Mouse (Mus musculus) A20 (cell line): Measurements from ENCODE around the gene Acvrl1.

Source experiments
- DNase-seq: peaks from one replicate; pipeline ENCODE4 v3.0.0-alpha.2; 2011; ENCODE audit warnings: low read depth, low spot score

Gene Acvrl1

GRCm38 (mm10) chr15:101142672-101143071 is 14.3 kb downstream of the Acvrl1 start:
- DNase-seq = no peak

- DNase-seq = no peak
These were observed 15.2 kb downstream of the Acvrl1 start for GRCm38 (mm10) chr15:101143494-101143893.

- DNase-seq = no peak
These were observed 15.9 kb downstream of the Acvrl1 start for GRCm38 (mm10) chr15:101144176-101144575.

GRCm38 (mm10) chr15:101144779-101145178 is 16.5 kb downstream of the Acvrl1 start:
- peak; percentile 18 for DNase-seq

GRCm38 (mm10) chr15:101145424-101146099 is 17.2 kb downstream of the Acvrl1 start:
- DNase-seq = peak; percentile 88

GRCm38 (mm10) chr15:101146100-101146965 is 18.0 kb downstream of the Acvrl1 start:
- DNase-seq = no peak

GRCm38 (mm10) chr15:101147115-101147909 is 19.0 kb downstream of the Acvrl1 start:
- DNase-seq = no peak

DNA sequence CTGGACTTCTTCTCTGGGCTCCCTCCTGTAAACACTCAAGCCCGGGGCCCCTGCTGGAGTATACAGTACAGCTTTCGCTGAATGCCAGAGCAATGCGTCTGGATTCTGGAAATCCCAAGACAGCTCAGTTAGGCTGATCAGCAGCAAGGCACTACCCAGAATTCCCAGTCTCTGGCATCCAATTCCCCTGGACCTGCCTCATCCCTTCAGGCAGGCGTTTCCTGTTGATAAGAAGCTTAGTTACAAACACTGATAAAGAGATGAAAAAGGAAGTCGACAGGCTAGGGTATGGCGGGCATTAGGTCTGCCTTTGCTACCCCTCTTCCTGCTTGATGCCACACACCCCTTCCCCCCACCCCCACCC is 19.6 kb downstream of the Acvrl1 start:
- DNase-seq = no peak

GRCm38 (mm10) chr15:101148604-101149003 is 20.3 kb downstream of the Acvrl1 start:
- DNase-seq = peak; percentile 65

GRCm38 (mm10) chr15:101151409-101152261 is 23.3 kb downstream of the Acvrl1 start:
- DNase-seq = no peak

GRCm38 (mm10) chr15:101154700-101155616 is 26.6 kb downstream of the Acvrl1 start:
- peak; percentile 60 for DNase-seq

- DNase-seq = no peak
These were observed 31.8 kb downstream of the Acvrl1 start for GRCm38 (mm10) chr15:101160128-101160527.

GRCm38 (mm10) chr15:101160591-101160990 is 32.3 kb downstream of the Acvrl1 start:
- no peak for DNase-seq

DNA sequence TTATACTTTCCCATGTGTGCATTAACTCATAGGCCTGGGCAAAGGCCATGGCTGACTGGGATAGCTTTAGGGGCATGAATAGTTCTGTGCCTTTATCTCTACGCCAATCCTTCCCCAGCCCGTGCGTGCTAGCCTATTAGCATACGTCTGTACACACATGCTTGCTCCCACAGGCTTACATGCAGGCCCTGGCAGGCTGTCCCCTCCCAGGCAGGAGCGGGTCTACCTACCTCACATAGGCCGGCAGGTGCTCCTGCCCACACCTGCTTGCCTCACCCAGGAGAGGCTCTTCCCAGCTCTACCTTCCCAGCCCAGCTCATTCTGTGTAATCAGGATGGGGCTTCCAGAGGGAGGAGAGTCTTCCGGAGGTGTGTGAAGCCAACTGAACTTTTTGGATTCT is 33.2 kb downstream of the Acvrl1 start:
- no peak for DNase-seq

GRCm38 (mm10) chr15:101163056-101163458 is 34.7 kb downstream of the Acvrl1 start:
- no peak for DNase-seq

DNA sequence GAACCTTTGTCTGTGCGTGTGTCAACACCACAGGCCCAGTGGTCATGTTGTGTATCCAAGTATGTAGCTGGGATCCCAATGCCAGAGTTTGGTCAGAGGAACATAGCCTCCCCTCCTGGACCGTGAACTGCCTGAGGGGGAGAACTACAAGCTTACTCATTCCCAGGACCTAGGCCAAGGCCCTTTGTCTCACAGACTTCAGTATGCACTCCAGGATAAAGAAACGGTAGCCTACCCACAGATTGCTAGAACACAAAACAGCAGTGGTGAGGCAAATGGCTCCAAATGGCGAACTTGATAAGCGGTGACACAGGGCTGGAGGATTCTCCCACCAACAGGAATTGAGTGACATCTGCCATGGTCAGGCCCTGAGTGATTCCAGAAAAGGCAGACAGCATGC is 35.5 kb downstream of the Acvrl1 start:
- DNase-seq = no peak

DNA sequence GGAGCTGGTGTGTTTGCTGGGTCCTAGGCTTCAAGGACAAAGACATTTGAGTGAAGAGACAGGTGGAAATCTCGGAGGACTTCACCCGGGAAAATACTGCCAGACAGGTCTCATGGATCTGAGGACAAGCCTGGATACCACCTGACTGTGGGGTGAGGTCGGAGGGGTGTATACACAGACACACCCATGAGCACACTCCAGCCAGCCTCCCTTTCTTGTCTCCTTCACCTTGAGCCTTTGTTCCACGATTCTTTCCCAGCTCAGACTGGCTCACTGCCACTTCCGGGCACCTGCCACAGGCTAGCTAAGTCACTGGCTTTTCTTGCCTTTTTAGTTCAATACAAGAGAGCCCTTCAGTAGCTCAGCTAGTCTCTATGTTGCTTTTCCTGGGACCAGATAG is 36.0 kb downstream of the Acvrl1 start:
- no peak for DNase-seq

DNA sequence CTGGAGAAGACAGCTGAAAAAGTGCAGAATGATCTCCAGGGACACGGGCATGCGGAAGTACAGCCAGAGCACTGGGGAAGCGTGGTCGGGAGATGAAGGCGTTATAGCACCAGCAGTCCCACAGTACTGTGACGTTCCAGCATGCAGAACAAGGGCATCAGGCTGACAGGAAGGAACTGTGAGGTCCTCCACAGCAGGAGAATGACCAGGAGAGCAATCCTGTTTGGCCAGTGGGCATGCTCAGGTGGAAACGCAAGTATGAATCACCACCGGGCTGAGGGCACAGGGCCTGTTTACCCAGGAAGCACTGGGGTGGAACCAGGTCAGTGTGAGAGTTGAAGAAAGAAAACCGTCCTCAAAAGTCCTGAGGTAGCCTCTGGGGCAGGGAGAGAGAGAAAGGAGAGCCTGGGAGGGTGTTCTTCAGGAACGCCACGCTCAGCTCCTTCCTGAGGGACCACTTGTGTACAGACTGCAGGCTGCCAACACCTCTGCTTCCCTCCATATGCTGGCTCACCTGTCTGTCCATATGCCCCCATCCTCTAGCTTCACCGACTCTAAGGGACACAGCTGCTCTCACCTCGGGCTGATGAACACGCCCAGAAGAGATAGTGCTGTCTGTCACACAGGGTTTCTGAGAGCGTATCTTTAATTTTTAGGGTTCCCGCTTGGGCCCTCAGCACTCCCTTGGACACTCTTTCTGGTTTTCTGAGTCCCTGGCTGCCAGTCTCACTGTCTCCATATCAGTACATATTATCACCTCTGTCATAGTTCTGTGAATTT is 37.5 kb downstream of the Acvrl1 start:
- DNase-seq = no peak

DNA sequence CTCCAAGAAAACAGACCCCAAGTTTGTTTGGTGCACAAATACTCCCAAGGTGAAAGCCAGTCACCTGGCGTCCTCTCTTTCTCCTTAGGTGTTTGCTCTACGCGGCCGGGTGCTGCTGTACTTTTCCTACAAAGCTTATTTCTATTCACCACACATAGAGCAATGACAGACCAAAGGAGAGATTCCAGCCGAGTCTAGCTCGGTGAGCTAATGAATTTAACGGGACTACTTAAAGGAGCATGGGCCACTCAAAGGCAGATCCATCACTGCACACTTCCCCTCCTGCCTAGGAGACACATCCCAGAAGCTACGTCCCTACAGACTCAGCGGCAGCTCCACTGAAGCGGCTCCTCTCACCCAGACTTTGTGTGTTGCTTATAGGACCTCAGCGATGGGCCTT is 39.2 kb downstream of the Acvrl1 start:
- no peak for DNase-seq
